Mouse (Mus musculus) gastrocnemius, adult 8-10 months (tissue): ENCODE measurements around the gene Nsd1. TPM values are rescaled to one million over a fixed set of nuclear protein-coding genes. Genes with fewer than 3 reads are reported as not detected.
A peak's percentile ranks its signal among the peaks of the same experiment; 100 is the strongest.
"Not testable (repeated sequence)": the region's sequence is repeated elsewhere in the genome, so short reads cannot be mapped to it uniquely, and the experiment has no call there.

Experiments
- DNase-seq, 2 experiments: peaks; one replicate each; pipeline ENCODE4 v3.0.0; 2022; ENCODE audit warnings: low spot score in 2 of 2
- total RNA-seq, 4 experiments: library from RNA; stranded (reverse); gene quantifications; 2 replicates each; pipeline ENCODE4 v1.2.4; 2022

Nsd1 gene
- total RNA-seq, result 10 to 100 TPM; 43.6 to 62.2 (median 47.4) TPM

DNA sequence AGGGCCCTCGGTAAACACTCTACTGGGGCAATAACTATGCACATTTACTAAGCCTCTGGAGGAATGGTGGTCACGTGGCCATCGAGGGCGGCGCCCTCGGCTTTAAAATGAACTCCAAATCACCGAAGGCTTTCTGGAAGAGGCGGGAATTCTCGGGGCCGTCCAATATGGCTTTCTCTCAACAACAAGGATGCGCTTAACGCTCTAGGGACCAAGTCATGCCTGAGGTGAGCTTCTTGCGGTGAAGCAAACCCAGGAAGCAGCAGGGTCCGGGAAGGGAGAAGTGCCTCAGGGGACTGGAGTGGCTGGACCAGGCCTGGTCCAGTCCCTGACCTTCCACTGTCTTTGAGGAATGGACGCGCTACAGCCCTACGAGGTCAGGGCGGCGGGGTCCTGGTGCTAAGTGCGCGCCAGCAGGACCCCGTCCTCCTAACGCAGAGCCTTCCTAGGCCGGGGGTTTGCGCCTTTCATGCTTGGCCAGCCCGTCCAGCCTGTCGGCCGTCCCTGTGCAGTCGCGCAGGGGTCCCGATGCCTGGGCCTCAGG is at the start of gene Nsd1:
Nsd1 (plus strand) TSS at position 134 of the 544 bp plus-strand sequence.
- DNase-seq, result peak; percentile 17 to 21

DNA sequence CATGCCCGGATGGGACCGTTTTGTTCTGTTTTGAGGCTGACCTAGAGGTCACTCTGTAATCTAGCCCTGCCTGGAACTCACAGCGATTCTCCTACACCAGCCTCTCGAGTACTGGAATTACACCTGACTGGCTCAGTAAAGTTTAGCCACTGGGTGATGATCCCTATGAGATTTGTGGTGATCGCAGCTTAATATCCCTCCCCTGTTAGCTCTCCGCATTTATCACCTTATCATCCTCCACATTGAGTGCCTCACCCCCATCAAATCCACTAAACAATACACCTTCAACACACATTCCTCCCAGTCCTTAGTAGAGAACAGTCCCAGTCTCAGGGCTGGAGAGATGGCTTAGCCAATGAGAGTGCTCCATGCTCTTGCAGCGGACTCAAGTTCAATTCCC is 47.2 kb upstream of the Nsd1 start:
- no peak for DNase-seq

DNA sequence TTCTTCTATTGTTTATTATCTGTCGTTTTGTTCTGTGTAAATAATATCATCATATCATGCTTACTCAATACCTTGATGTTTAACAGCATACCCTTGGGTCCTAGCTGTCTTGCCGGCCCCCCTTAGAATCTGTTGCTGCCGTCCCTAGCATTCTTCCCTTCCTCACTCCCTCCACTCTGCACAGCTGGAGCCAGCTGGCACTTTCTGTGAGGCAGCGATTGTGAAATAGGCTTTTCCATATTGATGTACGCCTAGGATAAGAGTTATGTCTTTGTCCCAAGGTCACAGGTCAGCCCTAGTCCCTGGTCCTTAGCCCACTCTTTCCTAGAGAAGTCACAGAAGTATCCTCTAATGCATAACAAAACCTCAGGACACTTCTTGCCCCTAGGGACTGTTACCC is 46.0 kb upstream of the Nsd1 start:
- no peak for DNase-seq

DNA sequence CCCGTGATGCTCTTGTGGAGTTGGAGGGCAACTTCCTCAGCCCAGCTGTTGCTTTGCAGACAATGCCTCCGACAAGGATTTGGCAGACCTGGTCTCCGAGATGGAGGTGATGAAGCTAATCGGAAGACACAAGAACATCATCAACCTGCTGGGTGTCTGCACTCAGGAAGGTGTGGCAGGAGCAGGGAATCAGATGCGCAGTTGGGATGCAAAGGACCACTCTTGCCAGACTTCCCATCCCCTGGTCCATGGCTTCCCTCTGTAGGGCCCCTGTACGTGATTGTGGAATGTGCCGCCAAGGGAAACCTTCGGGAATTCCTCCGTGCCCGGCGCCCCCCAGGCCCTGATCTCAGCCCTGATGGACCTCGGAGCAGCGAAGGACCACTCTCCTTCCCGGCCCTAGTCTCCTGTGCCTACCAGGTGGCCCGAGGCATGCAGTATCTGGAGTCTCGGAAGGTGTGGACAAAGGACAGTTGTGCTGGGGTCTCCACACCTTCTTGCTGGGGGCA is 43.7 kb upstream of the Nsd1 start:
- DNase-seq, result no peak

DNA sequence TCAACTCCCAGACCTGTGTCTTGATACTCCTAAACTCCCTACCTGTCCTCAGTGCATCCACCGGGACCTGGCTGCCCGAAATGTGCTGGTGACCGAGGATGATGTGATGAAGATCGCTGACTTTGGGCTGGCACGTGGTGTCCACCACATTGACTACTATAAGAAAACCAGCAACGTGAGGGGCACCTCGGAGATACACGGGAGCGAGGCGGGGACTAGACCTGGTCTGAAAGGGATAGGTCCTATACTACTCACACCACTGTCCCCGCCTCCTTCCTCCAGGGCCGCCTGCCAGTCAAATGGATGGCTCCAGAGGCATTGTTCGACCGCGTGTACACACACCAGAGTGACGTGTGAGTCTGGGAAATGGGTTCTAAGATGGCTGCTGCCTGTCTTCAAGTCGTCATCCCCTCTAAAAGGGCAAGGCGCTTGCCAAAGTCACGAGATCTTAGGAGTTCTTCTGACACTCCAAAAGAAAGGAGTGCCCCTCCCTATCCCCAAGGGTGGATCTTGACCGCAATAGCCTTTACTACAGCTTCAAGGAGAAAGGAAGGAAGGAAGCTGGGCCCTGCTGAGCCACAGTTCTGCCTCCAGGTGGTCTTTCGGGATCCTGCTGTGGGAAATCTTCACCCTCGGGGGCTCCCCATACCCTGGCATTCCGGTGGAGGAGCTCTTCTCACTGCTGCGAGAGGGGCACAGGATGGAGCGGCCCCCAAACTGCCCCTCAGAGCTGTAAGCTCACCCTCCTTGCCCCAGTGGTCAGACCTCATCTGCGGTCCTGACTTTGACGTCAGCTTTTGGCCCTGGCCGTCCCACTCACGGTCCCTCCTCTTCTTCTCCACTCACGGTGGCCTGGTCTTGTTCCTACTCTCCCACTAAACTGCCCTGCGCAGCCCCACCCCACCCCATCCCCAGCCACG is 42.5 kb upstream of the Nsd1 start:
- no peak for DNase-seq

DNA sequence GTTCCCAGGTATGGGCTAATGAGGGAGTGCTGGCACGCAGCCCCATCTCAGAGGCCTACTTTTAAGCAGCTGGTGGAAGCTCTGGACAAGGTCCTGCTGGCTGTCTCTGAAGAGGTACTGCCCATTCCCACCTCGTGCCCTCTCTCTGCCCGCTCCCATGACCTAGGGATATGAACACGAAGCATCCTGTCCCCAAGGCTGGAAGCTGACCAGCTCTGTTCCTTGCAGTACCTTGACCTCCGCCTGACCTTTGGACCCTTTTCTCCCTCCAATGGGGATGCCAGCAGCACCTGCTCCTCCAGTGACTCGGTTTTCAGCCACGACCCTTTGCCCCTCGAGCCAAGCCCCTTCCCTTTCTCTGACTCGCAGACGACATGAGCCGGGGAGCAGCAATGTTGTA is 41.8 kb upstream of the Nsd1 start:
- no peak for DNase-seq

DNA sequence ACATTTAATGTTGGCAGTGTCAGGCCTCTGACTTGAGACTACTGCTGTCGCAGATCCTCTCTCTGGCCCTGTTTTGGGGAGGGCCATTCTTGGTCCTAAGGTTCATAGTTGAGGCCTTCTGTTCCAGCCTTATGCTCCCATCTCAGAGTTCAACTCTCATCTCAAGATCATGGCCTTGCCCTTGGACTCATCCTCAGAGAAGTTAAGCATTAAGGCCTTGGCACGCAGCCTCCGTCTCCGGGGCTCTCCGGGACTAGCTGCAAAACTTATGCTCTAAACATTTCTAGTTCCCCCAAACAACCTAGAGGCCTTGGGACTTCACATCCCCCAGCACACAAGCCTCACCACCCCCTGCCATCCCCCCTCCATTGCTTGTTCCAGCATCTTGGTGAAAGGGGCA is 41.3 kb upstream of the Nsd1 start:
- no peak for DNase-seq

DNA sequence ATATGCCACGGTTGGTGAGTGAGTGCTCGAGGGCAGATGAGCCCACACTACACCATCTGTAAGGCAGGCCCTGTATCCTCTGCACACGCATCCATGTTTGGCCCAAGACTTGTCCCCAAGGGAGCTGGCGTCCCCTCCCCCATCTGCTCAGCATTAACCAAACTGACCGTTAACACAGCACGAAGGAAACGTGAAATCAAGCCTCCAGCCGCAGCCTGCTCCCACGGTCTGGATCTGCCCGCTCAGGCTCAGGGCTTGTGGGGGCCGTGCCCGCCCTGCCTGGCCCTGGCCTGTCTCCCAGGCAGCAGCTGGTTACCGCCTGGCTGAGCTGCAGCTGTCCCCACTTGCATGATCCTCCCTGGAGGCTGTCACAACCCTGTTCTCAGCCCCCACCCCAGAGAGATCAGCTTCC is 40.6 kb upstream of the Nsd1 start:
- peak; percentile 74 to 86 for DNase-seq

DNA sequence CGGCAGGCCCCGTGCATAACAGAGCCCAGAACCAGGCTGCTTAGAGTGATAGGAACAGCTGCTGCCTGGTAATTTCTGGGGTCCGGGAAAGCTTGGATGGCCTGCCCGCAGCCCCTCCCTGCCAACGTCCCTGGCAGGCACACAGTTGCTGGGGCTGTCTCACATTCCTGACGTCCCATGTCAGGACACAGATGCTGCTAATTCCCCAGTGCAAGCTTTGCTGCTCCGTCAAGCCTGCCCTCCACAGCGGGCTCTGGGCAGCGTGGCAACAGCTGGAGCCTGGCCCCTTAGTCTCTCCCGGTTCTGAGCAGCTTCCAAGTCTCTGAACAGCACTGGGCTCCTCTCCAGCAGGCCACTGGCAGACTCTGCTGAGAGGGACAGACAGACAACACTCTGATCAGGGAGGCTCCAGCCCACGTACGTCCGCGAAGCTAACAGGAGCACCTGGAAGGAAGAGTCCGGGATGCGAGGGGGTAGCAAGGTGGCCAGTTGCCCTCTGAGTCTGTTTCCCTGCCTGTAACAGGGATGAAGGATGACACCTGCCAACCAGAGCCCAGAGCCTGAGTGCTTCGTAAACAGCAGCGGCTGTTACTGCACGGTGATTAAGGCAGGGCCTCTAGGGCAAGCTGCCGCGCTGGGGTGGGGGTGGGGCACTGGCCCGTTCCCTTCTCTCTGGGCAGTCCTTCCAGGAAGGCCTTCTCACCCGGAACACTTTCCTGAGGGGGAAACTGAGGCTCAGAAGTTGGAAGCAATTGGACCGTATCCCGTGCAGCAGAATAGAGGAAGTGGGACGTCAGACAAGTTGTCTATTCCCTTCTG is 37.9 kb upstream of the Nsd1 start:
- DNase-seq, result peak; percentile 57 to 77

DNA sequence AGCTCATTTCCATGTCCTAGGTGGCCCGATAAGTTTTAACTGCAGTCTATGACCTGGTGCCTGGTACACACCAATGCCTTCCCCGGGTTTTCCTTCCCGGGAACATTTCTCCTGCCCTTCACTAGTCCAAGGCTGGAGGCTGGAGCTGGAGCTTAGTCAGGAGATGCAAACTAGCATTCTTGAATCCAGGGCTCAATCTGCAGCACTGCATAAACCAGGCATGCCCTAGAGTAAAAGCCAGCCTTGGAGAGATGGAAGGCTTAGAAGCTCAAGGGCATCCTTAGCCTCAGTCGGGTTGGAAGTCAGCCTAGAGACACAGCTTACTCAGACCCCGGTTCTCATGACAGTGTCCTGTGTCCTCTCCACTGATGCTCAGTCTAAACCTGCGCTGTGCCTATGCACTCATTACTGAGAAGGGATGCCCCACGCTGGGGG is 37.2 kb upstream of the Nsd1 start:
- no peak for DNase-seq

DNA sequence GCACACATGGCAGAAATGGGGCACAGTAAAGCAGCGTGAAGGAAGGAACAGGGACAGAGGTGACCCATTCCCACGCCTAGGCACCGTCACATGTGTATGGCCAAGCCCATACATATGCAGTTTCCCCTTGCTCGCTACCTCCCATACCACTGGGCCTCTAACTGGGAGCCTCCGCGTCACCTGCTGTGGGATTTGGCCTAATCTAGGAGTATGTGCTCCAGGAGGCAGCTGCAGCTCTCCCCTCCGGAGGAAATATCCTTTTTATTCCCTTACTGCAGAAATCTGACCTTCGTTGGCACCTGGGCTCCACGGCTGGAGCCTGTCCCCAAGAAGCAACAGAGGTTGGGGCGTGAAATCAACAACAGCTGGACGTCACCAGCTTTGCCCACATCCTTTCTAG is 35.2 kb upstream of the Nsd1 start:
- no peak for DNase-seq

DNA sequence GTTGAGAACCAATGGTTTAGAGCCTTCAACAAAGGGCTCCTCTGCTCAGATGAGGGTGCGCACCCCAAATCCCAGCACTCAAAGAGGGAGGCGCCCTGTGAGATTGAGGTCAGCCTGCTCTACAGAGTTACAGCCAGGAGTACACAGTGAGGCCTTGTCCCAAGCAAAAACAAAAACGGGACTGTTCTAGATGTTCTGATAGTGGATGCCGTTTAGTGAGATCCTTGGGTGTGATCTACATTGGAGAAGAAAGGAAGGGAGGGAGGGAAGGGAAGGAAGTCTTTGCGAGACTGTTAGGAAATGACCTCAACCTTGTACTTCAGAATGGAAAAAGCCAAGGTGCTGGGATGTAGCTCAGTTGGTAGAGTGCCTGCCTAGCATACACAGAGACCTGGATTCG is 33.3 kb upstream of the Nsd1 start:
- no peak for DNase-seq

DNA sequence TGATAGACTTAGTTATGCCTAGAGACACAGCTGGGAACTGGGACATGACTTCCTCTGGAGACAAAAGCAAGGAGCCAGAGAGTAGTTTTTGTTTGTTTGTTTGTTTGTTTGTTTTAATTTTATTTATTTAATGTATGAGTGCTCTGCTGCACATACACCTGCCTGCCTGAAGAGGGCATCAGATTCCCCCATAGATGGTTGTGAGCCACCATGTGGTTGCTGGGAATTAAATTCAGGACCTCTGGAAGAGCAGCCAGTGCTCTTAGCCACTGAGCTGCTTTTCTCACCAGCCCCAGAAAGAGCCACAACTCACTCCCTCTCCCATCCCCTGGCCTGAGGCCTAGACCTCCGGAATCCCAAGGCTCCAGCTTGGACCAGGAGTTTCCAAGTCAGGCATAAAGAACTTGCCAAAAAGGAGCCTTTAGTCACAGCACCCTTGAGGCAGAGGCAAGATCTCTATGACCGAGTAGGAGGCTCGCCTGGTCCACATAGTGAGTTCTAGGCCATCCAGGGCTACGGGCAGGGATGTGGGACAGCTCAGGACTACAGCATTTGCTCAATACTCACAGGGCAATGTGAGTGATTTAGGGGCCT is 31.6 kb upstream of the Nsd1 start:
- DNase-seq, result no peak

DNA sequence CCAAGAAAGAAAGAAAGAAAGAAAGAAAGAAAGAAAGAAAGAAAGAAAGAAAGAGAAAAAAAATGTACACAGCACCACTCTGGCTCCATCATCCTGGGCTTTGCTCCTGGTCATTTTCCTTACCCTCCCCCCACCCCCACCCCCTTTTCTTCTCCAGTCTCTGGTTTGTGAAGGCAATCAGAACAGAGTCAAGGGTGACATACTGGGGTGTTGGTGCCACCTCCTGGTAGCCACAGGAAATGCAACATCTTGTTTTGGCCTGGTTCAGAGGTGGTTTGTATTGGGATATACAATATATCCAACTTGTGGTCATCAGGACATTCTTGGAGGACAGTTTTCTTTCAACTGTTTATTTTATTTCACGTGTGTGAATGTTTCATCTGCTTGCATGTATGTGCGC is 31.0 kb upstream of the Nsd1 start:
- peak; percentile 61 to 66 for DNase-seq

DNA sequence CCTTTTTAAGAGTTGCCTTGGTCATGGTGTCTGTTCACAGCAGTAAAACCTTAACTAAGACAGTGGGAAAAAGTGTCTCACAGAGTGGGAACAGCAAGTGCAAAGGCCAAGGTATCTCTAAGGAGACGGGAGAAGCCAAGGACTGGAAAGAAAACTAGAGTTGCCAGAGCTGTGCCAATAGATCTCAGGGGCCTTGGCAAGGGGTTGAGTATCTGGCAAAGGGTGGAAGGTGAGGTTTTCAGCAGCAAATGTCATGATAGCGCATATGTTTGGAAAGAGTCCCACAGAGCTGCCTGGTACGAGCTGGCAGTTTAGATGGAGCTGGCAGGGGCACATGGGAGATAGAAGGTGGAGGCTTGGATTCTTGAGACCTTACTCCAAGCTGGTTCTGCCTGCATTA is 30.0 kb upstream of the Nsd1 start:
- no peak for DNase-seq

DNA sequence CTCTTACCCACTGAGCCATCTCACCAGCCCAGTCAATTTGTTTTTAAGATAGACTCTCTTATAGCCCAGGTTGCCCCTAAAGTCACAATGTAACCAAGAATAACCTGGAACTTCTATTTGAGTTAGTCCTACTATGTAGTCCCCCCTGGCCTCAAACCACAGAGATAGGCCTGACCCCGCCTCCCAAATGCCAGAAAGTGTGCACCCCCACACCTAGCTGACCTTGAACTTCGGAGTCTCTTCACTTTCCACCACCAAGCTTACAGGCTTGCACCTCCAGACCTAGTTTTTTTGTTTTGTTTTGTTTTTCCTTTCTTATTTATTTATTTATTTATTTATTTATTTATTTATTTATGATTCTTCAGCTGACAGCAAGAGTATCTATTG is 27.8 kb upstream of the Nsd1 start:
- DNase-seq, result no peak

DNA sequence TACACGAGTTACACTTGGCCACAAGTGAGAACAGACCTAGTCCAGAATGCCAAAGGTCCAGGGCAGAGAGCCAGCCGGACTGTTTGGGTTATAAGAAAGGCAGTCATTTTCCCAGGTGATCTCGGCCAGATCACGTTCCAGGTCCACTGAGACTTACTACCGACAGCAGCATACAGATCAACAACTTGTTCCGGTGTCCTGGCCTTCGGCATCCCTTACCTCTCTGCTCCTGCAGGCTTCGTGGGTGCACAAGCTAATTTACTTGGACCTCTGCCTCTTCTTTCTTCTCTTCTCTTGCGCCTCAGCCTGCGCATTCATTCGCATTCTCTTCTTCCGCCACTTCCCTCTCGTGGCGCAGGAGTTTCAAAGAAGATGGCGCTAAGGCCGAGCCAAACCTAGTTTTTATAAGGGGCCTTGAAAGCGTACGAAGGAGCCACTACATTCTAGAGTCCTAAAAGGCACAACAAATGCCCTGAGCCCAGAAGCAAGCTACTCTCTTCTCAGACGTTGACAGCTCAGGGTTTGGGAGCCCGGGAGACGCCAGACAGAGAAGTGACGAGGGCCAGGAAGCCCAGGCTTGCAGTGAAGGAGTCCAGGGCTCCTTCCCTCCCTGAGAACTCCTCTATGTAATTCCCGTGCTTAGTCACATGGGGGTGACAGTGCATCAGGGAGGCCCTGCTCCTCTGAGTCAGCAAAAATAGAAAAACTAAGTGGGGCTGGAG is 27.2 kb upstream of the Nsd1 start:
- DNase-seq, result peak; percentile 57 to 64

DNA sequence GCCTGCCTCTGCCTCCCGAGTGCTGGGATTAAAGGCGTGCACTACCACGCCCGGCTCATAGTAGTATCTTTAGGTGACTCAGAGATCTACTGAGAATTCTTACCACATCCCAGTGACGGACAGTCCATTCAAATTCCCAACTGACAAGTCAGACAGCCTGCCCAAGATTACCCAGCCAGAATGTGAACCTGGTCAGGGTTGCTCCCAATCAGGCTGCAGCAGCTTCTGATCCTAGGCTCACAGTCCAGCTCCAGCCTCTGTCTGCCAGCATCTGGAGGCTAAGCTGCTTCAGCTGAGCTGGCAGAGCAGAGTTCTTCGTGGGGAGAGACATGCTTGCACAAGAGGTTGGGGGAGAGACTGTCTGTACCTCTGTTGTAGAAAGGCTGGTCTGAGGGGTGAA is 26.2 kb upstream of the Nsd1 start:
- DNase-seq, result no peak

DNA sequence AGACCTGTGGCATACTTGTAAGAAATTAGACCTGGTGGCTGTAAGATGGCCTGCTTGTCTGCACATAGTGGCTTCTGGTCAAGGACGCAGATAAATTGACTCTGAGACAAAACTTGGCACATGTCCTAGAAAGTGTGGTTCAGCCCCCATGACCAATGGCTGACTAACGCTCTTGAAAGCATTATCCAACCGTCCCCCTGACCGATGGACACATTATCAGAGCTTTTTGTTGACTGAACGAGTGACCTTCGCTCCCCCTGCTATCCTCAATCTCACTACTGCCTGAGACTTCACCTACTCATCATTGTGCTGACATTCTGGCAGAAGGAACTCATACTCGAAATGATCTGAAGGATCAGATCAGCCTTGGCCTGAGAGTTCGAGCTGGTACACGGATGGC is 22.5 kb upstream of the Nsd1 start:
- not testable (repeated sequence) for DNase-seq

DNA sequence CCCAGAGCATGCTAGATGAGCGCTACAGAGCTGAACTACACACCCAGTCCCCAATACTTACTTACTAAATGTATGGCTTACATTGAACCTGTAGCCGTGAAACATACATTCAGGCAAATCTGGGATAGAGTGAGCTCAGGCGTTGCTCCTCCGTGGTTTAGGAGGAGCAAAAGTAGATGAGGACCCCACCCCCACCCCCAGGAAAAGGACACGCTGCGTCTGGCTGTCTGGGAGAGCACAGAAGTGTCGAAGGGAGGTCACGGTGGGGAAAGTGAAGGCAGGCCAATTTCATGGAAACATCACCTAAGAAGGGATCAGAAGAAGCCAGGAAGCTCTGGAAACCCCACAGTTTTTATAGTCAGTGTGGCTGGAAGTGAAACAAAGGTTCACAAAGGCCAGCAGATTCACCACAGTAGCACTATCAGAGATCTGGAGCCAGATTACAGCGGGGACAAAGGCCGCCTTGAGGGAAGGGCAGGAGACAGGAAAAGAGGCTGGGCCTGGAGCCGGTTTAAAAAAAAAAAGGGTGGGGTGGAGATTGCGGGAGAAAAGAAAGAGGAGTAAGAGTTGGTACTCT is 20.0 kb upstream of the Nsd1 start:
- DNase-seq, result no peak
